Mouse (Mus musculus) 3134 (cell line): ENCODE results near the gene Pde4a.
"Not testable (repeated sequence)": the region's sequence is repeated elsewhere in the genome, so short reads cannot be mapped to it uniquely, and the experiment has no call there.

Experiments used
- DNase-seq: peaks from one replicate; pipeline ENCODE4 v3.0.0-alpha.2; 2011; ENCODE audit warnings: low spot score; ENCODE audit not compliant: insufficient read length; ENCODE audit errors: extremely low read depth

Gene Pde4a

GRCm38 (mm10) chr9:21239465-21239848 lies 73.9 kb downstream of the Pde4a start:
- no peak for DNase-seq

- no peak for DNase-seq
Observed at GRCm38 (mm10) chr9:21241343-21241742, 75.8 kb downstream of the Pde4a start.

GRCm38 (mm10) chr9:21243826-21244427 lies 78.4 kb downstream of the Pde4a start:
- no peak for DNase-seq

GRCm38 (mm10) chr9:21244428-21245112 lies 79.1 kb downstream of the Pde4a start:
- no peak for DNase-seq

GRCm38 (mm10) chr9:21245113-21245487 lies 79.6 kb downstream of the Pde4a start:
- no peak for DNase-seq

GRCm38 (mm10) chr9:21246342-21246741 lies 80.8 kb downstream of the Pde4a start:
- no peak for DNase-seq

- DNase-seq: no peak
Observed at GRCm38 (mm10) chr9:21248326-21248725, 82.8 kb downstream of the Pde4a start, which contains the start of gene S1pr5. Gene S1pr5, minus strand, starts transcription at chr9:21248443.

GRCm38 (mm10) chr9:21249629-21250508 lies 84.4 kb downstream of the Pde4a start:
- DNase-seq: no peak

GRCm38 (mm10) chr9:21250509-21250908 lies 85.0 kb downstream of the Pde4a start:
- no peak for DNase-seq

GRCm38 (mm10) chr9:21251116-21251735 lies 85.7 kb downstream of the Pde4a start:
- no peak for DNase-seq

GRCm38 (mm10) chr9:21254690-21255089 lies 89.2 kb downstream of the Pde4a start:
- DNase-seq: no peak

GRCm38 (mm10) chr9:21256349-21256748 lies 90.8 kb downstream of the Pde4a start:
- DNase-seq: not testable (repeated sequence)

- no peak for DNase-seq
Observed at GRCm38 (mm10) chr9:21260491-21261040, 95.1 kb downstream of the Pde4a start.

- no peak for DNase-seq
Observed at GRCm38 (mm10) chr9:21261831-21262230, 96.3 kb downstream of the Pde4a start.
